Mouse (Mus musculus): ENCODE measurements around the gene Omt2a. TPM values are rescaled to one million over a fixed set of nuclear protein-coding genes. Genes with fewer than 3 reads are reported as not detected.

The Omt2a gene
- polyA plus RNA-seq (2014; fragmentation: Illumina TruSeq; extraction: RNeasy Lipid Tissue Mini Kit (QIAGEN cat#74804); ENCODE audit: insufficient read depth, low read depth, low replicate concordance) = not detected

DNA sequence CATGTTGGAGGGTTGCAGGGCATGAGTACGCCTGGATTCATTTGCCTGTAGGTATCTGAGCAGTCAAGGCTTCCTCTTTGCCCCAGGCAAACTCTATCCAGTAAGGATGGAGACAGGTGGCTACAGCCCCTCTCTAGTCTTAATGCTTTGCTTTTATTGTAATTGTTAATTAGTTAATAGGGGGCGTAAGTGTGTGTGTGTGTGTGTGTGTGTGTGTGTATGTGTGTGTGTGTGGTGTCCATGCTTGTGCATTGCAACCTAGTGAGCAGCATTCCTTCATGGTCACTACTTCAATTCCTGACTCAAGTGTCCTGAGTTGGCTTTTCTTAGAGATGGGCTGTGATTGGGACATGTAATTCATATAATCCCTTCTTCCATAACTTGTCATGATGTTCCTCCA is at the start of gene Omt2a:
Gene Omt2a, minus strand, starts transcription at position 101 of the 400 bp plus-strand sequence.

DNA sequence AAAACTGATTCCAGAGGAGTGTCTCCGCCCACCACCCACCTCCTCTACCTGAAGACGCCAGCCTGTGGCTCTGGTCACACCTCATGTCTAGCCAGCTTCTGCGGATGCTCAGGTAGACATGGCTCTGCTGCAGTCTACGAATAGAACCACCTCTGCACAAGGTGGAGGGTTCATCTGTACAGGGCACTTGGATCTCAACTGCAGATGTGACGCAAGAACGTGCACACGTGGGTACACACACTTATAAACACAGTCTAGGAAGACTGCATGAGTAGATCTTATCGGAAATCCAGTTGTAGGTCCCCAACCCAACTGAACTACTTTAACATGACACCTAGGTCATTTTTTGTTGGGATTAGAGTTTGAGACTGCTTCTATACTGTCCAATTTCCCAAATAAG is 41.0 kb upstream of the Omt2a start, which contains the start of gene Gsta2:
Gene Gsta2, minus strand, starts transcription at position 178 of the 400 bp plus-strand sequence.

DNA sequence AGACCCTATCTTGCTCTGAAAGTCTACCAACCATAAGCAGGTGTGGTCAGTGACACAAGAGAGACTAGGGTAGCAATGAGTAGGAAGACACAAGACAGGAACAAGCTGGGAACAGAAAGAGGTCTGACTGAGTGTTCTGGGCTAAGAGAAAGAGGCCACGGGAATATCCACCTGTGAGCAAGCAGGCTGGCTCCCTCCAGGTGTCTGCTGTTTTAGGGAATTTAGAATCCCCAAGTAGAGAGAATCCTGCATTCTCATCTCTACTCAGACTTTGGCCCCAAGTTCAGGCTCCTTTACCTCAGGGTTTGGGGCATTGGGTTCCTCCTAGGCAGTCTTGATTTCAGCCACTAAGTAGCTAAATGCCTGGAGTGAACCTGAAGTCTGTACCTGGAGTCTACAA is 12.7 kb upstream of the Omt2a start, which contains the start of gene Omt2b:
Gene Omt2b, plus strand, starts transcription at position 301 of the 400 bp plus-strand sequence.

DNA sequence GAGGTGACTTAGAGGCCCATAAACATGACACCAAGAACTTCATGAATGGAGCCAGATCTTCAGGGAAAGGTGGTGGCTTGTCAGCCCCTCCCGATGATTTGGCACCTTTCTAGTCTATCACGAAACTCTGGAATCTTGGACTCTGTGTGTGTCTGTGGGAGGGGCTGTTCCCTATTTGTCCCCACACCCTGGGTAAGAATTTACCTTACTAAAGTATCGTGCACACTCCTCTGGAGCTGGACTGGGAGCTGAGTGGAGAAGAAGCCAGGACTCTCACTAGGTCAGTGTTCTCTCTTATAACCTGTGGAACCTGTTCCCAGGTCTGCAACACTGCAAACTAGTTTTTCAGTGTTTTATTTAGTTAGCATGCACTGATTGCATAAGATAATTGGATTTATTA is 24.9 kb downstream of the Omt2a start, which contains the start of gene Gm10639:
Gene Gm10639, plus strand, starts transcription at position 201 of the 400 bp plus-strand sequence.

Other genes starting within 250 kb of the Omt2a start
- 44.7 TPM for gene Fbxo9, start 205.7 kb downstream of the Omt2a start, polyA plus RNA-seq (2014; fragmentation: Illumina TruSeq; extraction: RNeasy Lipid Tissue Mini Kit (QIAGEN cat#74804); ENCODE audit: insufficient read depth, low read depth, low replicate concordance)
- gene Ick, start 205.6 kb downstream of the Omt2a start, polyA plus RNA-seq (2014; fragmentation: Illumina TruSeq; extraction: RNeasy Lipid Tissue Mini Kit (QIAGEN cat#74804); ENCODE audit: insufficient read depth, low read depth, low replicate concordance) = 11.2 TPM
- gene Gsta4, start 132.0 kb downstream of the Omt2a start, polyA plus RNA-seq (2014; fragmentation: Illumina TruSeq; extraction: RNeasy Lipid Tissue Mini Kit (QIAGEN cat#74804); ENCODE audit: insufficient read depth, low read depth, low replicate concordance) = 111 TPM
- gene Gsta1, start 84.1 kb downstream of the Omt2a start, polyA plus RNA-seq (2014; fragmentation: Illumina TruSeq; extraction: RNeasy Lipid Tissue Mini Kit (QIAGEN cat#74804); ENCODE audit: insufficient read depth, low read depth, low replicate concordance) = 1.2 TPM
- gene Gm3776, start 57.7 kb downstream of the Omt2a start, polyA plus RNA-seq (2014; fragmentation: Illumina TruSeq; extraction: RNeasy Lipid Tissue Mini Kit (QIAGEN cat#74804); ENCODE audit: insufficient read depth, low read depth, low replicate concordance) = 0.40 TPM
- gene Gm10639, start 24.9 kb downstream of the Omt2a start, polyA plus RNA-seq (2014; fragmentation: Illumina TruSeq; extraction: RNeasy Lipid Tissue Mini Kit (QIAGEN cat#74804); ENCODE audit: insufficient read depth, low read depth, low replicate concordance) = not detected
- gene Omt2b, start 12.8 kb upstream of the Omt2a start, polyA plus RNA-seq (2014; fragmentation: Illumina TruSeq; extraction: RNeasy Lipid Tissue Mini Kit (QIAGEN cat#74804); ENCODE audit: insufficient read depth, low read depth, low replicate concordance) = not detected
- 10.9 TPM for gene Gsta2, start 41.0 kb upstream of the Omt2a start, polyA plus RNA-seq (2014; fragmentation: Illumina TruSeq; extraction: RNeasy Lipid Tissue Mini Kit (QIAGEN cat#74804); ENCODE audit: insufficient read depth, low read depth, low replicate concordance)
- 0.62 TPM for gene Dppa5a, start 53.4 kb upstream of the Omt2a start, polyA plus RNA-seq (2014; fragmentation: Illumina TruSeq; extraction: RNeasy Lipid Tissue Mini Kit (QIAGEN cat#74804); ENCODE audit: insufficient read depth, low read depth, low replicate concordance)
- gene Ooep, start 63.9 kb upstream of the Omt2a start, polyA plus RNA-seq (2014; fragmentation: Illumina TruSeq; extraction: RNeasy Lipid Tissue Mini Kit (QIAGEN cat#74804); ENCODE audit: insufficient read depth, low read depth, low replicate concordance) = 1.1 TPM
- gene Ddx43, start 81.0 kb upstream of the Omt2a start, polyA plus RNA-seq (2014; fragmentation: Illumina TruSeq; extraction: RNeasy Lipid Tissue Mini Kit (QIAGEN cat#74804); ENCODE audit: insufficient read depth, low read depth, low replicate concordance) = 0.13 TPM
- gene Cgas, start 128.4 kb upstream of the Omt2a start, polyA plus RNA-seq (2014; fragmentation: Illumina TruSeq; extraction: RNeasy Lipid Tissue Mini Kit (QIAGEN cat#74804); ENCODE audit: insufficient read depth, low read depth, low replicate concordance) = 1.2 TPM
- 6.1 TPM for gene Mto1, start 133.4 kb upstream of the Omt2a start, polyA plus RNA-seq (2014; fragmentation: Illumina TruSeq; extraction: RNeasy Lipid Tissue Mini Kit (QIAGEN cat#74804); ENCODE audit: insufficient read depth, low read depth, low replicate concordance)
- not detected for gene Gm17324, start 134.0 kb upstream of the Omt2a start, polyA plus RNA-seq (2014; fragmentation: Illumina TruSeq; extraction: RNeasy Lipid Tissue Mini Kit (QIAGEN cat#74804); ENCODE audit: insufficient read depth, low read depth, low replicate concordance)
- 5,877 TPM for gene Eef1a1, start 174.4 kb upstream of the Omt2a start, polyA plus RNA-seq (2014; fragmentation: Illumina TruSeq; extraction: RNeasy Lipid Tissue Mini Kit (QIAGEN cat#74804); ENCODE audit: insufficient read depth, low read depth, low replicate concordance)